Mouse (Mus musculus) gastrocnemius, postnatal 10 days (tissue): ENCODE results near the gene Crmp1. TPM values are rescaled to one million over a fixed set of nuclear protein-coding genes. Genes with fewer than 3 reads are reported as not detected.

Experiments used
- DNase-seq: peaks from one replicate; pipeline ENCODE4 v3.0.0; 2021; ENCODE audit warnings: mixed read lengths
- total RNA-seq, 2 experiments: library from RNA; stranded (reverse); gene quantifications; 2 replicates each; pipeline ENCODE4 v1.2.3; 2021

Crmp1 gene
- total RNA-seq, 2 experiments from 2014 or later: 1.5 to 2.5 TPM

DNA sequence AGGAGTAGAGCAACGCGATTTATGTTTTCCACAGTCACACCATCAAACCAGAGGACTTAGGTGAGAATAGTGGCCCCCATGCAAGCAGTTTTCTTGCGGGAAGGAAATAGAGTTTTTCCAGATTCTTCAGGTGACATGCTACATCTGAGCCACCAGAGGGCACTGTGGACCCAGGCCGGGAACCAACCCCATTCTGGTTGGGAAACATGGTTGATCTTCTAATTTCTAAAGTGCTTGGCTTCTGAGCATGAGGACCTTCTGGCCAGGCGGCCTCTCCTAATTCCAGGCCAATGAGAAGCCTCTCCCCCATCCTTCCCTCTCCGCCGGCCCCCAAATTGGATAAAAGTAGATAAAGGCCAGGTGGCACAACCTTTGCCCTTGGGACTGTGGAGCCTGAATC, 56.6 kb downstream of the Crmp1 start:
- DNase-seq: peak; percentile 36

DNA sequence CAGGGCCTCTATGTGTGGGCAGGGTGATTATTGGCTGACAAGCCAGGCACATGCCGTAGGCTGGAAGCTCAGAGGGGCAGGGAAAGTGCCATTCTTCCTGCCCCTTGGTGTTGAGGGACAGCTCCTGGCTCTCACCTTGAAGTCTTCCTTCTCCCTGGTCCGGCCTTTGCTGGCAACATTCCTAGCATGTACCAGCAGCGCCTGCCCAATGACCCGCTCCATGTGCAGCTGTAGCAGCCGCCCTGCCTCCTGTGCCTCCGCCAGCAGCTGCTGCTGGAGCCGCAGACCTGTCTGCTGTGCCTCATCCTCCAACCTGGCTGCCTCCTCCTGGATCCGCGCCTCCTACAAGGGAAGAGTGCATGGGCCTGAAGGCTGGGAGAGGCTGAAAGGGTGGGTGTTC, 68.3 kb downstream of the Crmp1 start:
- DNase-seq: no peak

DNA sequence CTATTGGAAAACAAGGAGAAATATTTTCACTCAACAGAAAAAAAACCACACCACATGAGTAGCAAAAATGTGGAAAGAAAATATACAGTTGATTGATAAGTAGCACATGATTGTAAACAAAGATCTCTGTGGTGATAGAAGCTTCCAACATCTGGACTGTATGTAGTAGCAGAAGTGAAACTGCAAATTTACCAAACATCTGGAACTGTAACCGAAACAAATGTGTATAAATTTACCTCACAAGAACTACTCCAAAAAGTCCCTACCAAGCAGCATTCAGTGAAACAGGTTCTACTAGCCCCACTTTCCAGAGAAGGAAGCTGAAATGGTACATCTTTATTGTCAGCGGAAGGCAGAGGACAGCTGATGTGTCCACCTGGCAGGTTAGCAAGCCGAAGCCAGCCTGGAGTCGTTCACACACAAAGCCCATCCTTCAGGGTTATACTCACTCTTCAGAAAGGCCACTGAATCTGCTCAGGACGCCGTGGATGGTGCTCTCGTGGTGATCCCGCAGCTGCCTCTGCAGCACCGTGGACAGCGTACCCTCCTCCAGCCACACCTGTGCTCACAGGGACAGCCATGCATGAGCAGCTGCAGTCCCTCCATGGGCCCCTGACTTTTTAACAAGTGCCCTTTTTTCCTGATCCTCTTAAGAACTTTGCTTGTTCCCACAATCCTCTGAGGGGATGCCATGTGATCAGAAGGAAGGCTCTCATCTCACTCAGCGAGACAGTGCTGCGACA, 71.4 kb downstream of the Crmp1 start:
- no peak for DNase-seq

DNA sequence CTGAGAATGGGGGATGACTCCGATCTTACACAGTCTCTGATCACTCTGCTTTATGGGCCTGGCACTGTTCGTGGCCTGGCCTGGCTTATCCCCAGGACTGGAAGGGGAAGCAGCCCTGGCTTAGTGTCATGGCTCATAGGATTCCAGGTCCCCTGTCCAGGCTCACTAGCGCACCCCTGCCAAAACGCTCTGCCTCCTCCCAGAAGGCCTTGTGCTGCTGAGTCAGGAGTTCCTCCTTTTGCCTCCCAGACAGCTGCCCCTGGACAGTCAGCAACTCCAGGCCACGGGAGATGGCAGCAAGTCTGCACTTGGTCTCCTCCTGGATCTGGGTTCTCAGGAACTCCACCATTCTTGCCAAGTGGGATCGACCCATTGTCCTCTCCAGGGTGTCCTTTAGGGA, 77.0 kb downstream of the Crmp1 start:
- DNase-seq: peak; percentile 35

DNA sequence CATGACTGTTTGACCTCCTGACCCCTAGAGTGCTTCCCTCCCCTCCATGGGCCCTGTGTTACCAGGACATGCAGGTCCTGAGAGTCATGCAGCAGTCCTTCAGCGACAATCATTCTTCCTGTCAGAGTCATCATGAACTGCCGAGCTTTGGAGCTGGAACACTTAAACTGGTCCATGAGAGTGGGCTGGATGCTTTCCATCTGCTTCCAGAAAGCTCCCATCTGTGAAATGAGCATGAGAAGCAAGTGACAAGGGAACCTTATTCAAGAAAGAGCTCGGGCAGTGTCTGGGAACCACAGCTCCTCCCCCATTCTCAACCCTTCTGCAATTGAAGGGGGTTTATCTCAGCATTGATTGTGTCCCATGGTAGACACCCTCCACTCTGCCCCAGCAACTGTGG, 78.4 kb downstream of the Crmp1 start:
- no peak for DNase-seq

DNA sequence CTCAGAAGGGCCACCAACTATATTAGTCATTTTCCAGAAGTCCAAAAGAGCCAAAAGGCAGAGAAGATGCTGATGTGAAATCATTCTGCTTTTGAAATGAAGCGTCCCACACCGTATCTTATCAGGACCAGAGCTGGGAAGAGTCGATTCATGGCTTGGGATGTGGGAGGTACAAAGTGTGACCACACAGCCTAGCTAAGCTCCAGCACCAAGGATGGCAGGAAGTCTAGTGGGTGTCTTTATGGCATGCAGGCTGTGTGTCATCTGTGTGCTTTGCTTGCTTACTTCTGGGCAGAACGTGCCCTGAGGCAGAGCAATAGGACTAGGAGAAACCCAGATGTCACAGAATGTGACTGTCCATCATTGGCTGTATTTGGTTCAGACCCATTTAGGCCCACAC, 79.0 kb downstream of the Crmp1 start:
- no peak for DNase-seq

DNA sequence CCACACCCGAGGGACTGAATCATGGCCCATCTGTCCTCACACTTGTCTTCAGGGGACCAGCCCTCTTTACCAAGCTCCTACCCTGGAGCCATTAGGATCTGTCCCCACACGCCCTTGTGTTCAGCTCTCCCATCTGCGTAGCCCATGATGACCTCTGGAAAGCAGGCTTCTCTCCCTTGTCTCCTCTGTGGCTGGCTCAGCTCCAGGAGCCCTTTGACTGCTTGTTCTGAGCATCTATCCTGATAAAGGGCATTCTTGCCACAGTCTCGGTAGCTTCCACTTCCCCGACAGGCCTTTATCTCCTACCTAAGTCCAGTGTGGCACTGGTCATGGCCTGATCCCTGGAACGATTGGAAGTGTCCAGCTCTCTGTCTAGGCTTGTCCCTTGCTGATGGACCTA, 84.9 kb downstream of the Crmp1 start:
- DNase-seq: no peak

DNA sequence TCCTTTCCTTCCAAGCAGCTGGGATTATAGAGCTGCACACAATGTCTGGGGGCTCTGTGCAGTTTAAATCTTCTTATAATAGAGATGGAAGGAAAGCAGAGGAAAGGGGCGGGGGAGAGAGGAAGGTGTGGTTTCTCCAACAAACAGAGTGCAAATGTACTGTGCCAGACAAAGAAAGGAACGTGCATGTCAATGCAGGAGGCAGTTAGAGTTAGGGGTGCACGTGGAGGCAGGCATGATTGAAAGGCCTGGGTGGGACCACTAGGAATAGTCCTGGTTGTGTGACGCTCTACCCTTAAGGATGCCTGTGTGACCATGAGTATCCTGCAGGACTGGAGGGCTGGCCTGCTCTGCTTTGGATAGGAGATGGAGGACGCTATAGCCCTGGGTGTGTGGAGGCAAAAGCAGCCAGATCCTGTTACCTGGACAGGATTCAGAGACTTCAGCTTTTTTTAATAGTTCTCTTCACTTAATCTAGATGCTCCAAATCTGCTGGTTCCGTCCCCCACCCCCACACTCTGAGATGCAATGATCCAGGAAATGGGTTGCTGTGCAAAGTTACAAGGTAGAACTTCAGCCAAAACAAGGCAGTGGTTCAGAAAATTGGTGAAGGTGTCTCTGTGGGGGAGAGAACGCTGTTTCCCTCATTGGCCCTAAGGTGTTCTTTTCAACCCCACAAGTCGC, 88.9 kb downstream of the Crmp1 start:
- no peak for DNase-seq

DNA sequence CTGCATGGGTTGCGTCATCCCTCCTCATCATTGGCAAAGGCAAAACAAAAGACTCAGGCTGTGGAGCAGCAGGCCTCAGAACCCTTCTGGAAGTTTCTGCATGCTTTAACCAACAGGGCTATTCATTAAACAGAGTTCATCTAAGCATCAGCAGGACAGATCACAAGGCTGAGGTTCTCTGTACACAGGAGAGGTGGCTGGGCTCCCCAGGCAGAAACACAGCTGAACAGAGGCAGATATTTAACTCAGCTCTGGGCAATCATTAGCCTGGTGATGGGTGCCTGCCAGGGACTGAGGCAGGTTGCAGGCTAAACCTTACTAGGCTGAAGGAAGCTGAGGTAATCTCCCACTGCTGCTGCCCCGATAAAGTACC, 89.4 kb downstream of the Crmp1 start:
- no peak for DNase-seq

DNA sequence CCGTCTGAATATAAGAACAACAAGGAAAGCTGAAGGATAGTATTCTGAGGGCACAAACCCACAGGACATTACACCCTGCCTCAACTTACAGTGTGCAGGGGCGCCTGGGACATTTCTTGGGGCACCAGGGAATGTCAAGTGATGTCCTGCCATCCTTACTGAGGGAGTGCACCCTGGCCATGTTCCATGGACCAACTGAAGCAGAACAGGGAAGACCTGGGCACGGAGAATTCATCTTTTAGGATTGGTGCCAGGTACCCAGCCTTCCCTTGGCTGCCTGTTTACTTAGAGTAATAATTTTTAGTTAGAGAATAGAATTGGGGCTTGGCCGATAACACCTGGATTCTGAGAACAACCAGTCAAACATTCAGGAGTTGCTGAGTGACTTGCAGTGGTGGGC, 90.3 kb downstream of the Crmp1 start:
- no peak for DNase-seq

DNA sequence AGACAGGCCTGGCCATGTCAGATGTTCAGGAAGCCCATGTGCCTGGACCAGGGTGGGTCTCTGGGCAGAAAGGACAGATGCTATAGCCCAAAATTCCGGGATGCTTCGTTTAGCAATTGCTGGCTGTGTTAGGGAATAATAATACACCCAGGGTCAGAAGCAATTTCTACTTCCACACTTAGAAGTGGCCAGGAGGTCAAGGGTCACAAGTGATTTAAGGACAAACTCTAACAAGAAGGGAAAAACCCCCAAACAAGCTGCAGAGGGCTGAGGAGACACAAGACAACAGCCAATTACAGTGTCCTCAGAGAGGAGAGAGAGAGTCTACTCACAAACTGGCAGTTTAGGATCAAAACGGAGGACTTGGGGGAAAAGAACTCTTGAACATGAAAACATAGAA, 93.3 kb downstream of the Crmp1 start:
- DNase-seq: no peak

DNA sequence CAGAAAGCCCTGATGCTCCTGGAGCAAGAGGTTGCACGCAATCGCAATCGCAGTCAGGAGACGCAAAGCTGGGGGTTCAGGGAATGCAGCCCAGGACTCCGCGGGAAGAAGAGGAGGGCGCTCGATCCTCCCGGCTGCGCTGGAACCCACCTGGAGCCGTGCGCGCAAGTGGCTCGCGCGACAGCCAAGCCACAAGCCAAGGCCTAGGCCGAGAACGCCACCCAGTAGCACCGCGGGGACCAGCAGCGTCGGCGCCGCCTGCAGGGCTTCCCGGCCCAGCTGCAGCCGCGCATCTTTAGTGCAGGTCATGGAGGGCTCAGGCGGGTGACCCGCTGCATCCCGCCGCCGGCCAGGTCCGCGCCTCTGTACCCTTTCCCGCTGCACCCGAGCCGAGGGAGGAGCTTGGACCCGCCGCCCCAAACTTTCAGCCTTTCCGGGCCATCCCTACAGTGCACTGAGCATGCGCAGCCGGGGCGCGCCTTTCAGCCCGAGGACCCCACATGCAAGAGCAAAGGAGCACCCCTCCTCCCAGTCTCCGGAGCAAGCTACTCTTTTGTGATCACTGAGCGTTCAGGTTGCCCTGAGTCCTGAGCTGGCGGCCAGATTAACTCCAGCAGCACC, 94.9 kb downstream of the Crmp1 start, which contains the start of gene Evc:
TSS of gene Evc (minus strand) at position 410 of the 621 bp plus-strand sequence.
- peak; percentile 78 for DNase-seq

DNA sequence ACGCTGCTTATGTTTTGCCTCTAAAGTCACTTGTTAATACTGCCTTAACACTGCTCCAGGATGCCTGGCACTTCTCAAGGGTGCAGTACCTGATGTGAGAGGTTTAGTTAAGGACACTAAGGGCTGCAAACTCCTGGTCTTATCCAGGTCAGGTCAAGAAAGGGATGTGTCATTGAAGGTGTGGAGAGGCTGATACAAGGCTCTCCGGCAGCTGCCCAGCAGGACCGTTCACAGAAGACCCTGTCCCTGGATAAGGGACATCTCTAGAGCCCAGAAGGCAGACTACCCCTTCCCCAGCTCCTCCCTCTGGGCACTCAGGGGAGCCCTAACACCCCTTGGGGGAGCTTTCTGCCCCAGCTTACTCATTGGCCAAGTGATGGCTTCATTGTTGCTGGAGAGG, 96.0 kb downstream of the Crmp1 start:
- no peak for DNase-seq

DNA sequence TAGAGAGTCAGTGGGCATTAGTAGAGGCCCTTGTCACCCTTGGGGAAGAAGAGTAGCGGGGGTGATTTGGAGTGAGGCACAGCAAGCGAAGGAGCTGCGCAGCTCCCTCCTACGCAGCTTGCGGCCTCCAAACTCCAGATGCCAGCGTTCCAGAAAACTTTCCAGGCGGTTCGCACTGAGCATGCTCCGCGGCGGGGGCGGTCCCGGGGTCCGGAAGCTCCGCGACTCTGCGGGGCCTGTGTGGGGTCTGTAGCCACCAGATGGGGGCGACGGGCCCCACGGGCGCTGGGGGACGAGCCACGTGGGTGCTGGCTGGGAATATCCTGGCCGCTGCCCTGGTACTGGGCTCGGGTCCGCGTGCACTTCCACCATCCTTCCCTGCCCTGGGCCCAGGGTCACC, 96.5 kb downstream of the Crmp1 start, which contains the start of gene Evc2:
TSS of gene Evc2 (plus strand) at position 212 of the 400 bp plus-strand sequence.
- DNase-seq: peak; percentile 76

Other genes starting within 250 kb of the Crmp1 start
- not detected for gene Gm1043, start 156.6 kb upstream of the Crmp1 start, total RNA-seq
- gene Evc, start 95.0 kb downstream of the Crmp1 start, total RNA-seq: 10 to 100 TPM; 24.6 to 27.4 TPM
- gene Evc2, start 96.6 kb downstream of the Crmp1 start, total RNA-seq: 10 to 100 TPM in 1 of 2 experiments, 1 to 10 TPM in 1; 9.5 to 13.3 TPM